Mouse (Mus musculus) mesoderm, embryonic 11.5 days (tissue): ENCODE results near the gene Olfr1079.
"Not testable (repeated sequence)": the region's sequence is repeated elsewhere in the genome, so short reads cannot be mapped to it uniquely, and the experiment has no call there.

Experiments
- DNase-seq: peaks from one replicate; pipeline ENCODE4 v3.0.0-alpha.2; 2012; ENCODE audit warnings: low read depth, low spot score

Olfr1079 gene

GRCm38 (mm10) chr2:86542380-86542779 lies at the start of gene Olfr1079:
Gene Olfr1079, minus strand, starts transcription at chr2:86542480.
- no peak for DNase-seq

DNA sequence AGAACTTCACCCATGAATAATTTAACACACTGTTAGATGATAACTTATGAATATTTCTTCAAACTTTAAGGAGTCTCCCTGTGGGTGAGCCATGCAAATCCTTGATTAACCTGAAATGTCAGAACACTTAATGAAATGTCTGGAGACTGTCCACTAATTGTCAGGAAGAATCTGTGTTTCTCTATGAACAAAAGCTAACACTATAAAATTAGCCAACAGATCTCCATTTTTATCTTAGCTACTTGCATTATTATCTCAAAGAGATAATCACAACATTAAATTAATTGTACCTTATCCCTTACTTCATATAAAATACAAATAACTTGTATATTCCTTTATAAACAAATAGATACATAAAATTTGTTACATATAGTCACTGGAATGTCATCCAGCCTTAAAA lies 15.9 kb upstream of the Olfr1079 start, which contains the start of gene Olfr1080:
Gene Olfr1080, minus strand, starts transcription at position 101 of the 400 bp plus-strand sequence.
- DNase-seq, result not testable (repeated sequence)

- DNase-seq, result no peak
Measured at GRCm38 (mm10) chr2:86530991-86531390, 11.3 kb downstream of the Olfr1079 start.

DNA sequence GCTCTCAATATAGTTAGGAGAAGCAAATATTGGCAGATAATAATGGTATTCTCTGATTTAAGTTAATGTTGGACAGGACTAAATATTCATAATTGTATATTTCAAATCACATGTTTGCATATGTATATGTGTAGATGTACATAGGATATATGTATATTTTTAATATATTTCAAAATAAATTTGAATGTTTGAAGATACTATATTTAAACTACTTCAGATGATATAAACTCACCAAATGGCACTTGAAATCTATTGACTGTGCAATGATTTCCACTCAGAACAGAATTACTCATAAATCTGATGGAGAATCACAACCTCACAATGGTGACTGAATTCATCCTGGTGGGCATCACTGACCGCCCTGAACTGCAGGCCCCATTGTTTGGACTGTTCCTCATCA lies 34.1 kb downstream of the Olfr1079 start, which contains the start of gene Olfr1076:
Gene Olfr1076, plus strand, starts transcription at position 301 of the 400 bp plus-strand sequence.
- DNase-seq, result no peak

- no peak for DNase-seq
Measured at GRCm38 (mm10) chr2:86487286-86487685, 55.0 kb downstream of the Olfr1079 start, which contains the start of gene Olfr228. Gene Olfr228, minus strand, starts transcription at chr2:86487386.
